Mouse (Mus musculus) hematopoietic stem cell, adult 5-6 weeks (primary cell): Measurements from ENCODE around the gene Prr36. TPM values are rescaled to one million over a fixed set of nuclear protein-coding genes. Genes with fewer than 3 reads are reported as not detected.
A peak's percentile ranks its signal among the peaks of the same experiment; 100 is the strongest.

ENCODE experiments used
- ATAC-seq, 2 experiments: fragments of 125-278 bp in 1 of 2; replicated peaks in 1 of 2; 2 replicates each; pipeline ENCODE4 v1.8.0; 2016 to 2017; ENCODE audit warnings: inconsistent platforms in 2 of 2, mild to moderate bottlenecking in 2 of 2, moderate number of reproducible peaks in 2 of 2, low read depth in 1 of 2, moderate TSS enrichment in 1 of 2; ENCODE audit not compliant: low FRiP score in 2 of 2, poor library complexity in 2 of 2, severe bottlenecking in 2 of 2, insufficient read depth in 1 of 2, low TSS enrichment in 1 of 2
- total RNA-seq: library from RNA; stranded (forward); fragments of 172-1452, 232-1000 nt; gene quantifications from 2 replicates; pipeline ENCODE4 v1.2.3, GENCODE M21; 2017

Prr36 gene
- total RNA-seq, 1 experiment from 2014 or later, result 0.30 TPM

- no peak for ATAC-seq
These were observed 49.3 kb downstream of the Prr36 start for GRCm38 (mm10) chr8:4167918-4168317.

DNA sequence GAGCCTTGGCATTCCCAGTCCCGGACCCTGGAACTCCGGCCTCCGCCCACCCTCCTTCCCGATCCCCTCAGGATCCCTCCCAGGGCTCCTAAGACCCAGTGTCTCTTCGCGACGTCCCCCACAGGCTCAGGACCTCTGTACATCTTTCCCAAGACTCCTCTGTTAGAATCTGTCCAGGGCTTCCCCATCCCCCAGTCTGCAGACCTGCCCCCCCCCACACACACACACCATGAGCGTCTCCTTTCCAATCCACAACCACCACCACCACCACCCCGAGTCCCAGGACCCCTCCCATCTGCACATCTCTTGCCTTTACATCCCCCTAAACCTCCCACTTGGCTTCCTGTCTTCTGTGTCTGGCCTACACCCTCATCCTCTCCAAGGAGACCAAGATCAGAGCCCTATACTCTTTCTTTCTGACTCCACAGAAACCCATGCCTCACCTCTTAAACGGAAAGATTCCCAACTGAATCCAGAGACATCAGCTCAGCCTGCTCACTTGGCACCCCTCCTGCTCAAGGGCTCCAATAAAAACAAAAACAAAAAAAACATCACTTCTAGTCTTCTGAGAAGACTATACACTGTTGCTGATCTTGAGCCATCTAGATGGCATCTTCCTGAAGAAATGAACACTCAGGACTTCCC, 50.3 kb downstream of the Prr36 start:
- no peak for ATAC-seq

DNA sequence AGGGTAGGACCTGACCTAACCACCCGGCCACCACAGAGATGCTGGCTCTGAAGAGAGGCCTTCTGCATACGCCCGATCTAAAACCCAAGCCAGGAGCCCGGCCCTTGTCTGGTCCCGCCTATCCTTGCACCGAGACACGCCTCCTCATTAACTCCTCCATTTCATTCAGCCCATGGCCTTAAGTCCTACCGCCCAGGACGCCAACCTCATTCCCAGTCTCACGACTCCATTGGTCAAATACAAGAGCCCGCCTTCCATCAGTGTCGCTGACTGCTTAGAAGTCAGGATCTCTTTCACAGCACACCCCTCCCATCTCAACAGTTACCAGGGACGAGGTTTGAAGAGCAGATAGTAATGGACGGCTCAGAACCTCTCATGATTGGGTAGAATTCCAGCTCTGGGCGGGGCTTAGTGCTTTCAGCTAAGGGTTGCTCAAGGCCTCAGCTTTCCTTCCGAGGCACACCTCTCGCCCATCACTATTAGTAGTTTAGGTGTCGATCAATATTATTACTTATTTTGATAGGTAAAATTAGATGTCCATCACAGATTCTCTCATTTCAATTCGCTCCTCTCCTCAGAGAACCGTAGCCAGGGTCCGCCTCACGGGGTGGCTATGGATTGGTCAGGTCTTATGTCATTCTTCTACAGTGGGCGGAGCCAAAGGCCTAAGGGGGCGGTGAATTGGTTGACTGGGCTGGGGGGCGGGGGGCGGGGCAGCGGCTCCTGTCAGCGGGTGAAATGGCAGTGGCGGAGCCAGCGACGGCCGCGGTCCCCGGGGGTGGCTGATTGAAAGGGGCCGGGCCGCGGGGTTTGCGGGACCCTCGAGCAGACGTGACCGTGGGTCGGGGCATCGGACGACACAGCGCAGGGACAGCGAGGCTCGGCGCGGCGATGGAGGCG, 51.2 kb downstream of the Prr36 start, which contains the start of gene Evi5l:
Gene Evi5l (plus strand): TSS at position 716 of the 900 bp plus-strand sequence.
- peak; percentile 94 for ATAC-seq

DNA sequence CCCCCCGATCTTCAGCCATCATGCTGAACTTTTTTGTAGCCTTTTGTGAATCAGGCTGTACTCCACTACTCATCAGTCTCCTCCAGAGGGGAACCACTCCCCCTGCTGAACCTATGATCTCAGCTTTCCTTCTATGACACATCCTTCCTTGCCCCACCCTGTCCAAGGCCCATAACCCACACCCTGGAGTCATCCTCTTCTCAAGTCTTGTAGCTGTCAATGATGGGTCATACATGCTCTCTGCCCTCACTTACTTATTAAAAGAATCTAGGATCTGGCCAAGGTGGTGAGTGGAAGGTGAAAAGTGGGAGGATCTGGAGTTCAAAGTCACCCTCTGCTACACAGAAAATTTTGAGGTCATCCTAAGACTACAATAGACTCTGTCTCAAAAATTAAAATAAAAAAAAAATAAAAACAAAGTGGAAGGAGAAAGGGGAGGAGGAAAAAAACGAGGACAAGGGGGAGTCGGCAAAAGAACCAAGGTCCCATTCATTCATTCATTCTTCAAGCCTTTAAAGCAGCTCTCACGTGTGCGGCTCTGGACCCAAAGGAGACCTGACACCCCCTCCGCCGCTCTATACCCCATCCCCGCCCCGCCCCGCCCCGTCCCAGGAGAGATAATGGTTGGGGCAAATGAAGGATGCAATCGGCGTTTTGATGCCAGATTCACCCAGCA, 51.9 kb downstream of the Prr36 start:
- ATAC-seq, result 0 out of 4 replicates have a peak, but pooled peaks of 1 of the 2 experiments have one; percentile 0

- no peak for ATAC-seq
These were observed 54.5 kb downstream of the Prr36 start for GRCm38 (mm10) chr8:4162786-4163185.

Other genes starting within 250 kb of the Prr36 start
- 0.19 TPM in 1 of 2 replicates, not detected in the other for gene Cd209f, start 111.6 kb downstream of the Prr36 start, total RNA-seq
- gene Cd209g, start 83.4 kb downstream of the Prr36 start, total RNA-seq, result 1.1 TPM in 1 of 2 replicates, not detected in the other
- 9.3 and 14.3 TPM in 2 replicates for gene Evi5l, start 50.9 kb downstream of the Prr36 start, total RNA-seq
- not detected in 2 replicates for gene Lrrc8e, start 9.4 kb upstream of the Prr36 start, total RNA-seq
- gene Map2k7, start 21.3 kb upstream of the Prr36 start, total RNA-seq, result 35.7 and 51.6 TPM in 2 replicates
- gene Gm49320, start 21.4 kb upstream of the Prr36 start, total RNA-seq, result 1.3 TPM in 1 of 2 replicates, not detected in the other
- gene Tgfbr3l, start 30.8 kb upstream of the Prr36 start, total RNA-seq, result 1.6 and 6.0 TPM in 2 replicates
- gene Snapc2, start 35.6 kb upstream of the Prr36 start, total RNA-seq, result 12.8 and 13.9 TPM in 2 replicates
- gene Ctxn1, start 41.8 kb upstream of the Prr36 start, total RNA-seq, result 4.7 and 7.3 TPM in 2 replicates
- gene Timm44, start 58.5 kb upstream of the Prr36 start, total RNA-seq, result 126 and 143 TPM in 2 replicates
- 9.6 and 13.9 TPM in 2 replicates for gene Ccl25, start 107.8 kb upstream of the Prr36 start, total RNA-seq
- gene Elavl1, start 108.0 kb upstream of the Prr36 start, total RNA-seq, result 67.0 and 88.5 TPM in 2 replicates